Mouse (Mus musculus) forebrain, embryonic 14.5 days (tissue): ENCODE results near the gene Barx2. TPM values are rescaled to one million over a fixed set of nuclear protein-coding genes. Genes with fewer than 3 reads are reported as not detected.

Experiments
- ATAC-seq: fragments of 200-750 bp; cut with Nextera tagmentation; 2 replicates; pipeline ENCODE4 v1.8.0; 2017; ENCODE audit warnings: mild to moderate bottlenecking, moderate library complexity
- DNase-seq: peaks from one replicate; pipeline ENCODE4 v3.0.0-alpha.2; 2015; ENCODE audit warnings: low spot score
- H3K27ac ChIP-seq: fragments of 300-500 bp; sonication (generic); 2 replicates; pipeline ENCODE4 v1.5.1; 2014; ENCODE audit warnings: low read depth, mild to moderate bottlenecking, control low read depth, low read length, moderate library complexity
- H3K27me3 ChIP-seq: fragments of 300-500 bp; sonication (generic); replicated peaks from 2 replicates; pipeline ENCODE4 v1.6.1; 2014; ENCODE audit warnings: low read length, control low read depth, mixed read lengths; ENCODE audit not compliant: control insufficient read depth, insufficient read depth
- H3K36me3 ChIP-seq: fragments of 300-500 bp; sonication (generic); 2 replicates; pipeline ENCODE4 v1.6.1; 2014; ENCODE audit warnings: low read length, control low read depth; ENCODE audit not compliant: control insufficient read depth, insufficient read depth
- H3K4me1 ChIP-seq: fragments of 300-500 bp; sonication (generic); 2 replicates; pipeline ENCODE4 v1.6.1; 2014; ENCODE audit warnings: antibody characterized with exemption, low read length, control low read depth; ENCODE audit not compliant: control insufficient read depth, insufficient read depth
- H3K4me2 ChIP-seq: fragments of 300-500 bp; sonication (generic); 2 replicates; pipeline ENCODE4 v1.6.1; 2014; ENCODE audit warnings: mild to moderate bottlenecking, control low read depth, low read length
- H3K4me3 ChIP-seq: fragments of 300-500 bp; sonication (generic); 2 replicates; pipeline ENCODE4 v1.5.1; 2014; ENCODE audit warnings: low read depth, low read length, control low read depth
- H3K9ac ChIP-seq: fragments of 300-500 bp; sonication (generic); 2 replicates; pipeline ENCODE4 v1.6.1; 2014; ENCODE audit warnings: mild to moderate bottlenecking, low read length, control low read depth, moderate library complexity
- H3K9me3 ChIP-seq: fragments of 300-500 bp; sonication (generic); replicated peaks from 2 replicates; pipeline ENCODE4 v1.6.1; 2016; ENCODE audit warnings: low read length, control low read depth, mixed read lengths; ENCODE audit not compliant: control insufficient read depth
- WGBS: fragments of 180-500 bp; shearing (Covaris S2); extraction: QIAGEN DNeasy Blood & Tissue Kit; methylation state at CpG from one replicate; pipeline ENCODE4 v1.1.7; 2014; 5-methylcytosine and 5-hydroxymethylcytosine counted together
- polyA plus RNA-seq: library from polyadenylated mRNA; unstranded; fragments of >200 nt; fragmentation: Nextera tagmentation; extraction: Ambion mirVana; gene quantifications from 2 replicates; pipeline ENCODE4 v1.2.1, GENCODE M21; 2014

Gene Barx2
- polyA plus RNA-seq, 1 experiment from 2014 or later = 0.30 TPM

- ATAC-seq (no peak), DNase-seq (no peak)
- Histone ChIP-seq H3K27ac (no peak overlapping the region), H3K36me3 (no peaks in the 10 kb centered on the region), H3K27me3 (no peaks in the 10 kb centered on the region), H3K4me3 (no peak overlapping the region), H3K9me3 (no peaks in the 10 kb centered on the region), H3K4me2 (no peak overlapping the region), H3K9ac (no peak overlapping the region), H3K4me1 (no peaks in the 10 kb centered on the region)
- 82% methylated on average over 2 of the region's 2 CpGs for WGBS
These were observed 104.5 kb downstream of the Barx2 start for GRCm38 (mm10) chr9:31808753-31809152.

GRCm38 (mm10) chr9:31802641-31803040 is 110.6 kb downstream of the Barx2 start:
- ATAC-seq = no peak
- H3K4me3 ChIP-seq = no peak overlapping the region
- H3K9ac ChIP-seq = no peak overlapping the region
- no peaks in the 10 kb centered on the region for H3K36me3 ChIP-seq
- no peaks in the 10 kb centered on the region for H3K4me1 ChIP-seq
- DNase-seq = no peak
- no peaks in the 10 kb centered on the region for H3K27me3 ChIP-seq
- WGBS = 92% methylated on average over 1 of the region's 1 CpGs
- no peak overlapping the region for H3K4me2 ChIP-seq
- H3K9me3 ChIP-seq = no peaks in the 10 kb centered on the region
- no peak overlapping the region for H3K27ac ChIP-seq

Other genes starting within 250 kb of the Barx2 start
- gene Arhgap32, start 202.7 kb upstream of the Barx2 start, polyA plus RNA-seq = 10.0 and 10.1 TPM in 2 replicates